Mouse (Mus musculus): ENCODE measurements around the gene Atp8a2.

The Atp8a2 gene

DNA sequence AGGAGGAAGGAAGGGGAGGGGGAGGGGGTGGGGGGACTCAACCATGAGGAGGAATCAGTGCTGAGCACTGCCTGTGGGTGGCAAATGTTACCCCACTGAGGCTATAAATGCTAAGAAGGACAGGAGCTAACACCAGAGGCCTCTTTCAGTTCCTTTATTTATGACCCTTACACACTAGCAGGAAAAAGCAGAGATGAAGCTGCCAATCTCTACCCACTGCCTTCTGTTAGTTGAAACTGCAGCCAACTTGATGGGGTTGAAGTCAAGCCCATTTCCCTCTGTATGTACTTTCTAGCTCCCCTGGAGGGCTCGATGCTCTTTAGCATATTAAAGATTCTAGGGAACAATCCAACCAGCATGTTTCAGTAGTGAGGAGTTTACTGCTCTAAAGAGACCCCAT, 303.0 kb downstream of the Atp8a2 start:
- DNase-seq, result no peak

DNA sequence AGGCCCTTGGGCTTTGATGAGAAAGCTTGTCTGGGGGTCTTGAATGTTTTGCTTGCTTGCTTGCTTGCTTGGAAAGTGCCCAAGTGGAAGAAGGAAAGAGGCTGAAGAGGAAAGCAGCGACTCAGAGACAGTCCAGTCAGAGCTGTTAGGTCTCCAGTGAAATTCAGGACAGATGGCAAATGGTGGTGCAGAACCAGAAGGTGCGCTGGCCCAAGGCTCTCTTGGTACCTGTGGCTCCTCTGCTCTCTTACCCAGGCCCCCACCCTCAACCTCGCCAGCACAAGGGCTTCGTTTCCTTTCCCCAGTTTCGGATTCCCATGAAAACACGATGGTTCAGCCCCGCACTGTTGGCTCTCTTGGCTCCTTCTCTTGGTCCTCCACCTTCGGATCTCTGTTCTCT, 304.9 kb downstream of the Atp8a2 start:
- no peak for DNase-seq

DNA sequence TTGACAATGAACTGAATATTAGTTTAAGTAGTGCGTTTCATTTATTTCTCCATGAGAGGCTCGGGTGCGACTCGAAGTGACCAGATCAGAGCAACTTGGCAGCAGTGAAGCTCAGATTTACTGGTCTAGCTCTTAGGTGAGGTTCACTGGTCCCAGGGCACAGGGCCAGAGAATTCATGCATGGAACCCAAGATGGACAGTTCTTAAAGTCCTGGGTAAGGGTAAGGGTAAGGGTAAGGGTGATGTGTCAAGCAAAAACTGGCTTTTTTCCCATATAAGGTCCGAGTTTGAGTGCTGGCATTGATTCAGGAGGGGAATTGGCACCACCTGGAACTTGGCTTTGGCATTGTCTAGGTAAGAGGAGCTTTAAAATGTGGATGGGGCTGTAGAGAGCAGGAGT, 305.5 kb downstream of the Atp8a2 start:
- DNase-seq, result peak; percentile 12

DNA sequence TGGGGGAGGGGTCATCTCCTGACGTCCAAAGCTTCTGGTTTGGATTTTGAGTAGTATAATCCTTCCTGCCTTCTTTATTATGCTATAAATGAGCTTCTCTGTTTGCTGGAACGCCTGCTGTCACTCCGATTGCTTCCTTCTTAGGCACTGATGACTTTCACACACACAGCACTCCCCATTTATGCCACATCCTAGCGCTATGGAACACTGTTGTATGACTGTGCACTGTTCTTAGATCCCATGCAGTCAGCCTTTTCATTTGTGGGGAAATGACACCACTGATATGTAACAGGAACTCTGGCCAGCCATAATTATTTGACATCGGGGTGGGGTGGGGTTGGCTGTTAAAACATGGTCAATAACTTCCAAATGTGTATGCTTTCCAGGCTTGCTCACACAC, 306.2 kb downstream of the Atp8a2 start:
- DNase-seq, result no peak

DNA sequence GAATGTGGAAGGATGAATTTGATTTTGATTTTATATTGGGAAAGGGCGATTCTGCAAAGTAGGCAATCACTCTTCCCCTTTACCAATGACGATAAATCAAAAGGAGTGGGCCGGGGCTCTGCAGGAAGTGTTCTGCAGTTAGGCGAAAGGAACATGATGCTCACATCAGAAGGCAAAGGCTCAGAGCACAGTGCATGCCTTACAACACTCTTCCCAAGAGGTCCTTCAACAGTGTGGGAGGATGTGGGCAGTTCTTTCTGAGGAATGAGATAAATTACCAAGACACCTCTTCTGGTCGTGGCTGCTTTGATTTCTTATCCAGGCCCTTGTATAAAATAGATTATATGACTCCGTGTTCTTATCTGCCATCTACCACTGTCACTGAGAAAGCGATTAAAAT, 306.9 kb downstream of the Atp8a2 start:
- DNase-seq, result no peak

DNA sequence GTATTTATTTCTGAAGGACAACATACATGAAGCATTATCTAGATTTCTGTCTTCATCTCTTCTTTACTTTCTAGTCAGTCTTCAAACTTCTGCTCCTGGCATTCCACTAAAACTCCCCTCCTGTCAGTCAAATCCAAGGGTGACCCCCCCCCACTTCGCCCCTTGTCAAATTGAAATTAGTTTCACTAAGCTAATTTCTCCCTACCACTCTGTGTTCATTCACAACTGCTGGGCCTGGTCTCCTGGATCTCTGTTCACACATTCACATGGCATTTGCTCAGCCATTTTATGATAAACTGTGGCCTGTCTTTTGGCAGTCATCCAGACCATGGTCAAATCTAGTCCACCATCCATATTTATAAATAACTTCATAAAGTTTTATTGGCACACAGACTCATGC, 308.5 kb downstream of the Atp8a2 start:
- DNase-seq, result no peak

DNA sequence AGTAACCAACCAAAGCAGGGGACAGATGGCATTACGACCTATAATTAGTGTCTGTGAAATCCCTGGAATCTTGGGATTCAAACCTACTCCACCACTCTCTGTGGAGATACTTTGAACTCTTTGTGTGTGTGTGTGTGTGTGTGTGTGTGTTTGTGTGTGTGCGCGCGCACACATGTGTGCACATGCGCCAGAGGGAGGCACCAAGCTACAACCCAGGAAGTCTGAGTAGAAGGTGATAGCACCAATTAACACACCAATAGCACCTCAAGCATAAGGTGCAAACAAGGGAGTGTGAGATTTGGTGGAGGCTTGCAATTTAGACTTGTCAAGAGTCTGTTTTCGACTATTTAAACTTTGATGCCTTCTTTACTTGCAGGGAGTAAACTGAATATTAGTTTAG, 308.9 kb downstream of the Atp8a2 start:
- no peak for DNase-seq

DNA sequence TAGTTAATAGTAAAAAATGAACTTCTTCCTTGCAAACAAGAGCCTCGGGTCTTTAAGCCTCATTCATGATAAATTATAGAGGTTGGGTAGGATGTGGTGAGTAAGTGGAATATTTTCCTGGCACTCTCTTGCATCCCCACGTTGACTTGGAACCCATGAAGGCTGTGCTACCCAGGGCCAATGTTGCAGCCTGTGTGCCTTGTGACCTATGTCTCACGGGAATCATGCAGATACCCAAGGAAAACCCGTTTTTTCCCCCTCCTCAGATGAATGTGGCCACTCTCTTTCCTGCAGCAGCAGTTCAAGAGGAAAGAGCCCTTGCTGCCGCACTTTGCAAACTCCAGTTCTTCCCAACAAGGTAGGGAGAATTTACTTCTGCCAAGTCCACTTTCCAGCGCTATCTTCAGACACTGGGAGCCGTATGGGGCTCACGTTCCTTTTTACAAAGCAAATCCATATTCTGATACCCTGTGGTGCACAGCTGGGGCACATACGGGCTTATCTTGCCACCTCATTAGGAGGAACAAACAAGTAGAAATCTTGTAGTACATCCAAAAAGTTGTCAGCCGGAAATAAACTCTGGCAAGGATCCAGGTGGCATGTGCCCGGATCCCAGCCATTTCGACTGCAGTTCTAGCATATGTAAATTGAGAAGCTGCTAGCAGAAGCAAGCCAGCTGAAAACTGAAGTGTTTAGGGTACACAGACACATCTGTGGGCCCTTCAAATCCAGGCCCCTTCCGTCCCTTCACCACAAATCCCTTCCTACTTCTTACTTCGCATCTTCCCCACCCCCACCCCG, 309.7 kb downstream of the Atp8a2 start:
- peak; percentile 24 for DNase-seq

DNA sequence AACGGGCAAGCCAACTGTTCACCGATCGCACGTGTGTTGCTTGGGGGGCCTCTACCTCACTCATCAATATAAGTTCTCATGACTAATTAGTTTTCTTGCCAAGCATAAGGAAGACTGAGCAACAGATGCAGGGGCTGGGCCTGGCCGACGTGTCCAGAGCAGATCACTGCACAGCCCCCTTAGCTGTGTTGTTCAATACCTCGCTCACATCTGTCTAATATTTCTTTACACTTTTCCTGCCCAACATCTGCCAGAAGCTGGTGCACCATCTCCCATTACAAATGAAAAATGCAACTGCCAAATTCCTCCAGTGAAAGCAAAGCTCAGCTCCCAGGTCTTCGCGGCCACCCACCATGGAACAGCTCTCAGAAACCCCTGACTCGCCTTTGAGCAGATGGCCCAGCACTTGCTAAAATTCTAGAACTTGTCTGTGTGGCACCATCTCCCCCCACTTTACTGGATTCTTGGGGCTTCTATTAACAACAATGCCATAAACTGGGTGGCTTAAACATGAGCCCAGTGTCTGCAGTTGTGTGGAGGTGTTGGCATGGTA, 313.4 kb downstream of the Atp8a2 start:
- no peak for DNase-seq

DNA sequence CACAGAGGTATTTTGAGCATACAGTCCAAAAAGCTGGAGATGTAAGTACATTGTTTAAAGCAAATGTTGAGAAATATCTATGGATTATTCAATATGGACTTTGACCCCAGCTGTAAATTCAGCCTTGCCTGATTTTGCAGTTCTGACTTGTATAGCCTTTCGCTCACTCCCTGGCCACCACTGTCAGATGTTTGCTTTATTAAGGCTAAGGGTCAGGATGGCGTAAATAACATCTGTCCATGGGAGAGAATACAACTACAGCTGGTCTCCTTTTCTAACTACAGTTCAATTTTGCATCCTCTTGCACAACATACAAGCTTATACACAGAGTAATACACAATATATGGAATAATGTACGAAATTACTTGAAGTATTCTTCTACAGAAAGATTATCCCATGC, 316.1 kb downstream of the Atp8a2 start:
- no peak for DNase-seq

DNA sequence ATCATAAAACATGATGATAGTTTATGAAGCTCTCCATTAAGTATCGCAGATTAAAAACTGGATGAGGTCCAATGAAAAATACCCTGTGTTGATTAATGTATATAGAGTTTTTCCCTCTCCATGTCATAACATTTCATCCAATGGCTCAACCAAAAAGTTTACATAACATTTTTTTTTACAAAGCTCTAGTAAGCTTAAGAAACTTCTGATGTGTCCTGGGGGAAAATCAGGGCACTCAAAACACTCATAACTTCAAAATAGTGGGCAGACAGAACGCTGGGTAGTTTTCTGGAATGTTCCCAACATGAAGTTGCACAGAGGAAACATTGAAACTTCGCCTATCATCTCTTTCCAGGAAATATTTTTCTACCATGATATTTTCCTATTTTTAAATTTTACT, 318.7 kb downstream of the Atp8a2 start:
- DNase-seq, result no peak

DNA sequence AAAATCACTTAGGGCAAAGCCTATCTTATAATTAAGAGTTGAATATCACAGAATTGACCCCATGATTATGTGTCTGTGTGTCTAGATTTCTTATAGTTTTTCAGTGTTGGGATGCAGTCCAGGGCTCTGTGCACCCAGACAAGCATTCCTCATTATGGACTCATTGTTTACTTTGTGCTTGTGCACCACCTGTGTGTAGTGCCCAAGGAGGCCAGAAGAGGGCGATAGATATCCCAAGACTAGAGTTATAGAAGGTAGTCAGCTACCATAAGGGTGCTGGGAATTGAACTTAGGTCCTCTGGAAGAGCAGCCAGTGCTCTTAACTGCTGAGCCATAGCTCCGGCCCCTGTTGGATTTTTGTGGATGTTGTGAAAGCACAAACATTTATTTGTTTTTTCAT, 320.5 kb downstream of the Atp8a2 start:
- DNase-seq, result no peak

DNA sequence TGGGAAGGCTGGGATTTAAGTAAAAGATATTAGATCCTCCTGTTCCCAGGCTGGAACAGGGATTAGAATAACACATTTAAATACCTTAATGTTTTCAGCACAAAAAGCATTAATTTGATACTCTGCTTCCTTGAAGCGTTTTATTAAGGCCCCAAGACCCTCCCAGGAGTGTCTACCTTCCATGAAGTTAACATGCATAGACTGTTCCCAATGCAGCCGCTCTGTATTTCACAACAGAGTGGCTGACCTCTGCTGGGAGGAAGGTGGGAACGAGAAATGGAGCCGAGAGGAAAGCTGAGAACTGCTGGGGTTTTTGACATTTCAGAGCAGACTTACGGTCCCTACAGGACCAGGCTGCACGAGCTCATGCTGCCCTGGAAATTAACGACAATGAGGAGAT, 328.6 kb downstream of the Atp8a2 start:
- no peak for DNase-seq

DNA sequence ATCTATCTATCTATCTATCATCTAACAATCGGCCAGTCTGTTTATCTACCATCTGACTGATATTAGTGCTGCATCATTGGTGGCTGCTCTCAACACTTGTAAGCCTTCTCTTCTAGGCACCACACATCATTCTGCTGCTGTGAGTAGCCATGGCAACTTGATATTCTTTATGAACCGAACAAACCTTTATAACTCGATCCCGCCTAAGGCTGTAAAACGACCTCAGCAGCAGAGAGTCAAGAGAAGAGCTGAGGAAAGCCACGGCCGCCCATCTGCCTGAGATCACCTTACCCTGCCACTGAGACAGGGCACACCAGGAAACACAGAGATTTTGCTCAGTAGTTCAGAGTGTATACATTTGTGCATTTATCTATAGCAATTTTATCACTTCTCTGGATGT, 329.2 kb downstream of the Atp8a2 start:
- no peak for DNase-seq

DNA sequence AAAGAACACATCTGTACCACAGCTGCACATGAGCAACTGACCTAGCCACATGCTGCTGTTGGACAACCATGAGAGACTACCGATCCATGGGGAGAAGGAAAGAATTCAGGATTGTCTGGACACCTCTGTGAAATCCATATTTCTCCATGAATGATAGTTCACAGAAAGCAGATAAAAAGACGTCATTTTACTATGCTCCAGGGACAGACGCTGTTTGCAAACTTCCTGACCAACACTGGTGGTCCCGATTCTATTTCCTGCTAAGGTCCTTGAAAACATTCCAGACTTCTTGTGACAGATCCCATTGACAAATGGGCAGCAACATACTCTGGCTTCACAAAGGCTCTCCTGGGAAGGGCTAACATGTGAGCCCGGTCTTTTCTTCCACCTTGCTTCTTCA, 331.0 kb downstream of the Atp8a2 start:
- no peak for DNase-seq

DNA sequence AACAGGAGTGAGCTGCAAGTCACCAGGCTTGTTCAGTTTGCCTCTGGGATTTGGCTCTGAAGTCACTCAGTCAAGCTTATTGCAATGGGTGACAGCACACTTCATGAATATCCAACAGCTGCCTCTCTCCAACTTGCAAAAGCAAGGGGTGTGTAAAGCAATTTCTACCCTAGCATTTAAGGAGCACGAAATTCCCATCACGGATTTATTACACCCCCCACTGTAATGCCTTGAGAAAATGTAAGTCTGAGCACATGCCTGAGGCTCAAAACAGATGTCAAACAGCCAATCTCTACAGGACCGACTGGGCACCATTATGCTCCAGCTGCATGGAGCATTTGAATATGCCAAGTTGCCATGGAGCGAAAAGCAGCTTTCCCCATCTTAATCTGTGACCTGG, 334.6 kb downstream of the Atp8a2 start:
- DNase-seq, result peak; percentile 20

DNA sequence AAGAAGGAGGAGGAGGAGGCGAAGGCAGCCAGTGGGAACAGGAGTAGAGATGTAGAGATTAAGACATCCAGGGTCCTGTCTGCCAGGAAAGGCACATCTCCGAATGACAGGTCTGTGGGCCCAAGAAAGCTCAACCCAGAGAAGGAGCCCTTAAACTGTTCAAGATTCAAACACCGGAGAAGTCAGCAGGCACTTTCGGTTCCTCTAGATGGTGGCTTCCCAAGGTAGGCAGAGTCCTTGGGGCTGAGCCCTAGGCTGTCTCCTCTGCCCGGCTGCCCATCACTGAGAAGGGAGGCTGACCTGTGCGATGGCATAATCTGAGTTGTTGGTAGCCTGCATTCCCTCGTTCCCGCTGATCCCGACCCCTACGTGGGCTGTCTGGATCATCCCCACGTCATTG, 337.1 kb downstream of the Atp8a2 start:
- no peak for DNase-seq

DNA sequence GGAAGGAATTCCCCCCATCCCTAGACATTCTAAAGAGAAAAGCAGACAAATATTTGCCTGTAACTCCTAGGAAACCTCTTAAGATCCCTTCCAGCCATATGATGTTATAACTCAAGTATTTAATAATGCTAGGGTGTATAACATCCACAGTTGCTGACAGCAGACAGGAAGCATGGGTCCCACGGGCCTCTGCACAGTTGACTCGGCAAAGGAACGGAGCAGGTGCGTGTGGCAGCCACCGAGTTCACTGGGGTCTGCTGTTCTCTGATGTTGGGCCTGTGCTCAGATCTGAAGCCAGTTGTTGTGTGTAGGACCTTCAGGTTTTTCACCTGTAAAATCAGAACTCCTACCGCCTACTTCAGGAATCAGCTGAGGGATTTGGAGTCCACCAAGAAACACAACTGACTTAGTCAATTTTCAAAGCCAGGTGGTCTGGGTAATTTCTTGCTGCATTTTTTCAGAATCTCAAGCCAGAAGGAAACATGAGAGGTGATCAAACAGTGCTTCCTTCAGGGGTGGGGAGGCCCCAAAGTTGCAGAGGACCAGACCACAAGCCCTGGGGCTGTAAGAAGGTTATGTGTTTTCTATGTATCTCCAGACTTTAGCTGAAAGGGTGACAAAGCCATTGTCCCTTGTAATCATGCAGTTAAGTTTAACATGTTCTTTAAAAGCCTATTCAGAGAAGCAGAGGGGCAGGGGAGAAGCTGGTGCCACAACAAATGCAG, 338.3 kb downstream of the Atp8a2 start:
- no peak for DNase-seq

DNA sequence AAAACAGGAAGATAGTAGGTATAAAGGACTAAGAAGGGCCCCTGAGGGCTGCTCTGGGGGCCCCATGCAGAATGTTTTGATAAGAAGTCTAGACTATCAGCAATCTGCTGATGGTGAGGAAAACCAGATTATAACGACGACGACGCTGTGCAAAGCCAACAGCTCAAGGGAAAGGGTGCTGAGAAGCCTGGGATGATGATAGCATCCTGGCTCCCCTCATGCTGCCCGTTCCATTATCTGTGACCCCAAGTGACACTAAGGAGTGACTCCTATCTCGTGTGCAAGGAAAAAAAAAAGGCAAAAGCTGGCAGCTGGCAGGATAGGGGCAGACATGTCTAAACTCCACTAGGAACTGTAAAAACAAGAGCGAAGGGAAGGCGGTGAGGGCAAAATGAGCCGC, 343.8 kb downstream of the Atp8a2 start:
- no peak for DNase-seq

DNA sequence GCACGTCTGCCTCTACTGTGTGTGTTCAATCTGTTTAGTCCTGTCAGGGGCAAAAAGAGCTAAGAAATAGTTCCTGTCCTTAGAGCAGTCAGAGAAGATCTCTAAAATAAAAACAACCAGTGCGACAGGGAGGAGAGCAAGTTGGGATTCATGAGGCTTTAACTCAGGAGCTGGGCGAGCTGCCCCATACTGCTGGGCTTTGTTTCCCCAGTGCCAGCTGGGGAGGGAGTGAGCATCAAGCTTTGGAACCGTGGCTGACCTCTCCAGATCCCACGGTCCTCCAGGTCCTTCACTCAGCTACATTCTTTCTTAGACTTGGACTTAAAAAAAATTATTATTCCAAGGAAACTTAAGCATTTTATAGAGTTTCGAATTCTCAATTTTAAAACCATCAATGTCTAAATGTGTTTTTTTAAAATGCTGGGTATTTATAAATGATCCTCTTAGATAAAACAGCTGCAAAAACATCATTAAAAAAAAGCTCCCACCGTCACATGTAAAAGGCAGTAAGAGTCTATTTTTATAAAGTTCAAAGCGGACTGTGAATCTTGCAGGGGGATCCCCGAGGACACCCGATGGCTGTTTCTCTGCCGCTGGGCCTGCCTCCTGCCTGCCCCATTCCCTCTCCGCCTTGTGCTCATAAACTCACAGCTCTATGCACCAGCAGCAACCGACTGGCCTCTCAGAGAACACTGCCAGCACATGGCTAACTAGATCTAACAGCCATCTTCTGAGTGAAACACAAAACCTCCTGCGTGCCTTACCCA, 350.2 kb downstream of the Atp8a2 start:
- DNase-seq, result no peak

DNA sequence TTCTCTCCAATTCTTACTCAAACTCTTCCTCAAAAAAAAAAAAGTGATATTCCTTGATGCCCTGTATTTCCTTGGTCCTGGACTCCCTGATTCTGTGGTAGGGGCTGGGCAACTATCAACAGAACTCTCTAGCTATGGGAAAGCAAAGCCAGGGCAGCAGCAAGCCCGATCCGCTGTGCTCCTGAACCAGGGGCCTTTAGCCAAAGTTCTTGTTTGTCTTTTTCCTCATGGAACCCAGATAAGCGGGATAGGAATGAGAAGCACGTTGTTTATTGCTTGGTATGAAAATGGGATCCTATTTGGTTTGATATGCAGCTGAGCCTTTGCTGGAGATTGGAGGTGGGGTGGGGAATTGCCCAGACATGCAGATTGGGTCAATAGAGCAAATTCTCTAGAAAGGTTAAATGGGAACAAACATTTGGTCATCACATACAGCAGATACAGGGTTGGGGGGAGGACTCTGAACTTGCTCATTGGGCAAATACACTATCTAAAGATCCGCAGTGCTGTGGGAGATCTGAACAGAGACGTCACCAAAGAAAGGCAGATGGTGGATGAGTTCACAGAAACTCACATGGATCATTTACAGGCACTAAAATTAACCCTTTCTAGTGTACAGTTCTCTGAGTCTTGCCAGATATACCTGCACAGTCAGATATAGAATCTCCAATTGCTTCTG, 353.6 kb downstream of the Atp8a2 start:
- no peak for DNase-seq

DNA sequence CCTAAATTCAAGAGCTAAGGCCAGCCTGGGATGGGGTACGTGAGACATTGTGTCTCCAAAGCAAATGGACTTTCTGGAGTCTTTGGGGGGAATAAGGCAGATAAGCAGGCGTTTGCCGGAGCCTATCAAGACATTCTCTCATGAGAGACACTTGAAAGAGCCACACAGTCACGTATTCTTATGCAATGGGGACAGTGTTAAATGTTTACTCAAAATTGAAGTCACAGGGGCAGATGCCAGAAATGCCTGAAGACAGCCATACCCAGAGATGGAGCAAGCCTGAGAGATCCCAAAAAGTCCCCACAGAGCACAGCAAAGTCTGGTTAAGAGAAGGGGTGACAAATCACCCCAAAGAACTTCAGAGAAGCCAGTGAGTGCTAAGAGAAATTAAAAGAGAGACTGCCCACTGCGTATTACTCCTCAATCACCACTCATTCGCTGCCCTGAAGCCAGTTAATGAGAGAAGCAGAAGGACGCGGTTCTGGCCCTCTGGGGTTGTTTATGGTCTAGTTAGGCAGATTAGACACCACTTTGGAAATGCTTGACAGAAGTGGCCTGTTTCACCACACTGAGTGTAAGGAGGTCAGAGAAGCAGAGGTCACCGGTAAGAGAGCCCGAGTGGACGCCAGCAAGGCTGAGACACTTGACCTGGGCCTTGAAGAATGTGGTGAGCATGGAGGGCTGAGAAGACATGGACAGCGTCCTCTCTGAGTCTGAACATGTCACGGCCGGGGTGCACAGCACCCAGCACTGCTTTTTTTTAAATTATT, 356.8 kb downstream of the Atp8a2 start:
- no peak for DNase-seq

Measured in kidney, postnatal 14 days (tissue).